Mouse (Mus musculus) embryonic stem cell, embryonic (primary cell): Measurements from ENCODE around the gene Fam228b.

Source experiments
- CTCF ChIA-PET, 4 experiments: fragments of 300-600 bp in 2 of 4; fragments of 350-600 bp in 2 of 4; sonication (Branson Sonifier 250); formaldehyde crosslinking; loops; one replicate each; lab custom pipeline; 2022; ENCODE audit warnings: inconsistent platforms in 2 of 4; lab: Charles Lee
- POLR2A ChIA-PET, 4 experiments: fragments of 300-600 bp in 2 of 4; fragments of 350-600 bp in 2 of 4; sonication (Branson Sonifier 250); formaldehyde crosslinking; loops; one replicate each; lab custom pipeline; 2022; ENCODE audit warnings: antibody characterized with exemption in 4 of 4, inconsistent platforms in 1 of 4; lab: Charles Lee

The Fam228b gene

DNA sequence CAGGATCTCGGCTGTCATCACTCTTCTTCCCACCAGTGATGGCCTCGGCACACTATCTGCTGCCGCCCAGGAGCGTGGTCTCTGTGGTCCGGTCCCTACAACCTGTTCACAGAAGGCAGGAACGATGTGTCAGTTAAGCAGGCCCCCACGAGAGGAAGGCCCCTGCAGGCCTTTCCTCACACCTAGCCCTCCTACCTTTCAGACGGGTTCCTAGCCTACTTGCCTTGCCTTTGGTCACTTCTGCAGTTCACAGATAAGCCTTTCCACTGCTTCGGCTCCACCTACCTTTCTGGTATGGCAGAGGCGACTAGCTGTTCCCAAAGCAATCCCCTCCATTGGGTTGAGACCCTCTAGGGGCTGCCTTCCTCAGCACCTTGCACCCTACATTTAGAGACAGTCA, 53.5 kb downstream of the Fam228b start:
- ChIA-PET CTCF (interaction anchor here in 1 of 4 experiments (0.6 kb wide), 1 partner anchor 148 kb away, joined by 3 read pairs; no protein-coding TSS in a partner anchor), POLR2A (interaction anchor here in 1 of 4 experiments (0.9 to 1.4 kb wide), 2 partner anchors 53 to 169 kb away, joined by 3 read pairs; no protein-coding TSS in a partner anchor)

DNA sequence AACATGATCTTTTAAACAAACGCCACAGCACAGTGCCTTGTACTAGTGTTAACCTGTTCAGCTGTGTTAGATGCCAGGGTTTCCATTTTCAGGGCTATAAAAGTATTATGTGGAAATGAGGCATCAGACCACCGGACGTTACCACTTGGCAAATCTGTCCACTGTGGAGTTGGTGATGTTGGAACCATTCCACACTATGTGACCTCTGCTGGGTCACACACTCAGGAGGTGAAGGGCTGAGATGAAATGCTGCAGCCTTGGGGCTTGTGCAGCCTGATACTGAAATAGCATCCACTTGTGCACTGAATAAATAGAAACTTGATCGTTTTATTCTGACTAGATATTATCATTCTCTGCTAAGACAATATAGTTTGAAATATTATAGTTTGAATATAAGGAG, 55.7 kb downstream of the Fam228b start:
- ChIA-PET POLR2A (interaction anchor here in 1 of 4 experiments (0.6 to 1.8 kb wide), 3 partner anchors 38 to 282 kb away, joined by 3 to 4 read pairs (median 3); no protein-coding TSS in a partner anchor), CTCF (no interaction called here)

- ChIA-PET POLR2A (interaction anchor here in 2 of 4 experiments (0.6 to 2.1 kb wide), 4 partner anchors 8 to 312 kb away, joined by 3 to 8 read pairs (median 6); no protein-coding TSS in a partner anchor), CTCF (interaction anchor here in 2 of 4 experiments (1.0 to 1.1 kb wide), 2 partner anchors 10 to 11 kb away, joined by 3 to 5 read pairs; no protein-coding TSS in a partner anchor)
Measured at GRCm38 (mm10) chr12:4709926-4710325, 59.1 kb downstream of the Fam228b start.

- ChIA-PET POLR2A (interaction anchor here in 2 of 4 experiments (0.6 to 2.1 kb wide), 9 partner anchors 9 to 908 kb away, joined by 3 to 8 read pairs (median 3); partner anchors contain the start of gene Fkbp1b (in 1 of the 2)), CTCF (interaction anchor here in 2 of 4 experiments (1.0 to 1.1 kb wide), 2 partner anchors 11 to 12 kb away, joined by 3 to 5 read pairs; no protein-coding TSS in a partner anchor)
Measured at GRCm38 (mm10) chr12:4708881-4709604, 60.0 kb downstream of the Fam228b start.

DNA sequence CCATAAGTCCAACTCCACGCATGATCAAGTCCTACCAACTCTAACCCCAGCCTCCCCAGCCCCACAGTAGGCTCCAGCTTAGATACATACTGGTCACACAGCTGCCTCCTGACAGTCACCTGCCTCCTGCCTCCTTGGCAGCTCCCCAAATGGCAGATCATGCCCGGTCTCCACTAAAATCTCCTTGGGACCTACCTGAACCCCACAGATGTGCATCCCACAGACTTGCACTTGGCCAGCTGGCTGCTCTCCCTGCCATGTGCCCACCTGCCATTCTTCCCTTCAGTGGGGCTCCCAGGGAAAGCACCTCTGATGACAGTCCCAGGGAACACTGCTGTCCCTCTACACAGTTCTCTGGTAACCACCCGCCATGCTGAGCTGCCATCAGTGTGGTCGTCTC, 60.8 kb downstream of the Fam228b start:
- ChIA-PET POLR2A (interaction anchor here in 3 of 4 experiments (0.6 to 2.1 kb wide), 10 partner anchors 8 to 908 kb away, joined by 3 to 8 read pairs (median 4); partner anchors contain the start of gene Fkbp1b (in 1 of the 3)), CTCF (interaction anchor here in 2 of 4 experiments (0.6 to 1.0 kb wide), 2 partner anchors 12 to 576 kb away, joined by 3 to 4 read pairs; no protein-coding TSS in a partner anchor)

GRCm38 (mm10) chr12:4707488-4708017, 61.5 kb downstream of the Fam228b start:
- ChIA-PET POLR2A (interaction anchor here in 3 of 4 experiments (0.7 to 1.7 kb wide), 7 partner anchors 9 to 109 kb away, joined by 3 to 7 read pairs (median 3); partner anchors contain the start of gene Sf3b6 (in 1 of the 3)), CTCF (interaction anchor here in 1 of 4 experiments (1.0 kb wide), 1 partner anchor 13 kb away, joined by 4 read pairs; no protein-coding TSS in a partner anchor)

- CTCF ChIA-PET: no interaction called here
- POLR2A ChIA-PET: interaction anchor here in 2 of 4 experiments (0.7 to 1.4 kb wide), 4 partner anchors 10 to 110 kb away, joined by 3 to 6 read pairs (median 4); partner anchors contain the start of gene Sf3b6 (in 1 of the 2)
Measured at GRCm38 (mm10) chr12:4706901-4707300, 62.2 kb downstream of the Fam228b start.

DNA sequence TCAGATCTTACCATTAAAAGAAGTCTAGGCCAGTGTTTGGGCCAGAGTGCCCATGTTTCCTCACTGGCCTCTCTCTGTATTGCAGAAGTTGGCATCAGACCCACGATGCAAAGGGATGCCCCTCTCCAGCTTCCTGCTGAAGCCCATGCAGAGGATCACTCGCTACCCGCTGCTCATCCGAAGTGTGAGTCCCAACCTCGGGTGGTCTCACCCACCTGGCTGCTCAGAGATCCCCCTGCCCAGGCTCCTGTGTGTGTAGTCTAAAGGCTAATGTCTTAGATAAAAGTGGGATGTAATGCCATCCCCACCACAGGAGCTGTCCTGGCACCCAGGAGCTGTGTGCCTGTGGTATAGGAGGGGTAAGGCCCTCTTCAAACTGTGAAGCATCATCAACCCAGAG, 62.9 kb downstream of the Fam228b start:
- CTCF ChIA-PET: interaction anchor here in 1 of 4 experiments (0.6 kb wide), 2 partner anchors 465 to 573 kb away, joined by 3 to 4 read pairs; no protein-coding TSS in a partner anchor
- POLR2A ChIA-PET: interaction anchor here in 3 of 4 experiments (0.6 to 1.2 kb wide), 4 partner anchors 14 to 431 kb away, joined by 3 to 5 read pairs (median 4); no protein-coding TSS in a partner anchor

- ChIA-PET POLR2A (interaction anchor here in 3 of 4 experiments (0.6 to 1.2 kb wide), 4 partner anchors 14 to 430 kb away, joined by 3 to 5 read pairs (median 4); no protein-coding TSS in a partner anchor), CTCF (interaction anchor here in 1 of 4 experiments (0.6 kb wide), 2 partner anchors 466 to 572 kb away, joined by 3 to 4 read pairs; no protein-coding TSS in a partner anchor)
Measured at GRCm38 (mm10) chr12:4705626-4706025, 63.4 kb downstream of the Fam228b start.

GRCm38 (mm10) chr12:4694534-4694933, 74.5 kb downstream of the Fam228b start:
- ChIA-PET POLR2A (interaction anchor here in 1 of 4 experiments (0.5 kb wide), 1 partner anchor 208 kb away, joined by 5 read pairs; no protein-coding TSS in a partner anchor), CTCF (no interaction called here)

DNA sequence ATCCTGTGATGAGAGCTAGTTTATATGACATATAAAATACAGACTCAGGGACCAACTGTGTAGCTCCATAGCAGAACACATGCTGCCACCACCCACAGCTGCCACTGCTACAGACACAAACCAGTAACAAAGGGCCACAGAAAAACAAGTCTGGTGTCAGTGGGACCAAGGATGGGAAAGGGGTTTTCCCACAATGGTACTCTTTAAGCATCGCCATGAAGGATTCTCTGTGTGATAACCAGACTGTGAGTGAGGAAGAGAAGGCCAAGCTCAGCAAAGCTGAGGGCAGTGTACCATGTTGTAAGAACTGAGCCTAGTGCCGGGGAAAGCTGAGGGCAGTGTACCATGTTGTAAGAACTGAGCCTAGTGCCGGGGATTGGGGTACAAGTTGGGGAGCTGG, 77.9 kb downstream of the Fam228b start:
- ChIA-PET CTCF (no interaction called here), POLR2A (interaction anchor here in 2 of 4 experiments (0.6 to 1.1 kb wide), 2 partner anchors 8 to 12 kb away, joined by 3 read pairs; no protein-coding TSS in a partner anchor)
